Mouse (Mus musculus) CD4-positive, CD25-positive, alpha-beta regulatory T cell, adult 4 months (primary cell): ENCODE data around the gene Rgl2. TPM values are rescaled to one million over a fixed set of nuclear protein-coding genes. Genes with fewer than 3 reads are reported as not detected.
"Not testable (repeated sequence)": the region's sequence is repeated elsewhere in the genome, so short reads cannot be mapped to it uniquely, and the experiment has no call there.

Experiments
- ATAC-seq: one replicate; pipeline ENCODE4 v1.8.0; 2017
- polyA plus RNA-seq, 2 experiments: library from polyadenylated mRNA; unstranded; fragments of 100-300 nt; shearing (Covaris generic); gene quantifications; one replicate each; pipeline ENCODE4 v1.2.1; 2017

Gene Rgl2
- polyA plus RNA-seq, 2 experiments from 2014 or later = 30.2 to 31.4 TPM

DNA sequence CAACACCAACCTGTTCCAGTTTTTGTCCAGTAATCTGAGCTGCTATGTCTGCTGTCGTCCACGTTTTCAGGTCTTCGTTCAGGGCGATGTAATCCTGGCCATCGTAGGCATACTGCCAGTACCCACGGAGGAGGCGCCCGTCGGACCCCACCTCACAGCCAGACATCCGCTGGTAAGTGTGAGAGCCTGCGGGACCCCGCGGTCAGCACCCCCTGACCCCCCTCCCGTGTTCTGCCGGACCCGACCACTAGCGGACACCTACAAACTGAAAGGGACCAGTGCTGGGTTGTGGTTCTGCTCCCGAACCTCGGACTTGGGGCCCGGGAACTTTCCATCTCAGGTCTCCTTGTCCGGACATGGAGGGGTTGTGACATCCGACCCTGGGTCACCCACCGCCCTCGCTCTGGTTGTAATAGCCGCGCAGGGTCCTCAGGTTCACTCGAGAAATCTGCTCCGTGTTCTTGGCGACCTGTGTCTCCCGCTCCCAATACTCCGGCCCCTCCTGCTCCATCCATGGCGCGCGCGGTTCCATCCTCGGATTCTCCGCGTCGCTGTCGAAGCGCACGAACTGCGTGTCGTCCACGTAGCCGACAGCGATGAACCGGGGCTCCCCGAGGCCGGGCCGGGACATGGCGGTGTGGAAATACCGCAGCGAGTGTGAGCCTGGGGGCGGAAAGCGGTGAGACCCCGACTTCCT, 48.7 kb downstream of the Rgl2 start:
- no peak for ATAC-seq

DNA sequence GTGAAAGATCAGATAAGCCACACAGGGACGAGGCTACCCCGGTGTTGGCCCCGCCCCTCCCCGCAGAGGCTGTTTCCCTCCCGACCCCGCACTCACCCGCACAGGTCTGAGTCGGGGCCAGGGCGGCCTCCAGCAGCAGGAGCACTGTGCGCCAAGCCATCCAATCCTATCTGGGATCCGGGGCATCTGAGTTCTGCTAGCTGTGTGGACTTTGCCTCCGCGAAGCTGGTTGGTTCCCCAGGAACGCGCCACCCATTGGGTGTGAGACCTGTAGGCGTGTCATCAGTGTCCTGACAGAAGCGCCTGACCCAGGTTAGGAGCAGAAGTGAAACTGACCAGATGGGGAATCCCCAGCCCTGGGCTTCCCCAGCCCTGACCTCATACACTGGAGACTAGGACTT, 49.3 kb downstream of the Rgl2 start:
- ATAC-seq = peak; percentile 74

DNA sequence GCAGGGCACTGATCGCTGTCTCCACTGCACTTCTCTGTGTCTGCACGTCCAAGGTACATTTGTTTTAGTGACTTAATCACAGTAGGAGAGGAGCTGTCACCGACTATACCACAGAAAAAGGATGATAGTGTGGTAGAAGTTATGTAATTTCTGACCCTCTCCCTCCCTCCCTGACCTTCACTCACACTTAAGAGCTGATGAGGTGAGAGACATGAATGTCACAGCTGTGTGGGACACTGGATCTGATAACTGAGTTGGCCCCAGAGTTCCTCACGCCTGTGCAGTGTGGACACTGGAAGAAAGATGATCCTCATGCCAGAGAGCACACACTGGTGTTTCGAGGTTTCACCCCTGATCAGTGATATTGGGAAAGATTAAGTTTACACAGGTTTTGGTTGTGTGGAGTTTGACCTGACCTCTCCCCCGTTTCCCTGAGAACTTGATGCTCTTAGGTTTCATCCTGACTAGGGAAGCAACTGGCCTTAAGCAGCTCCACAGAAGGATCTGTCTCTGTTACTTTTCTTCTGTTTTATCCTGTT, 50.2 kb downstream of the Rgl2 start:
- no peak for ATAC-seq

DNA sequence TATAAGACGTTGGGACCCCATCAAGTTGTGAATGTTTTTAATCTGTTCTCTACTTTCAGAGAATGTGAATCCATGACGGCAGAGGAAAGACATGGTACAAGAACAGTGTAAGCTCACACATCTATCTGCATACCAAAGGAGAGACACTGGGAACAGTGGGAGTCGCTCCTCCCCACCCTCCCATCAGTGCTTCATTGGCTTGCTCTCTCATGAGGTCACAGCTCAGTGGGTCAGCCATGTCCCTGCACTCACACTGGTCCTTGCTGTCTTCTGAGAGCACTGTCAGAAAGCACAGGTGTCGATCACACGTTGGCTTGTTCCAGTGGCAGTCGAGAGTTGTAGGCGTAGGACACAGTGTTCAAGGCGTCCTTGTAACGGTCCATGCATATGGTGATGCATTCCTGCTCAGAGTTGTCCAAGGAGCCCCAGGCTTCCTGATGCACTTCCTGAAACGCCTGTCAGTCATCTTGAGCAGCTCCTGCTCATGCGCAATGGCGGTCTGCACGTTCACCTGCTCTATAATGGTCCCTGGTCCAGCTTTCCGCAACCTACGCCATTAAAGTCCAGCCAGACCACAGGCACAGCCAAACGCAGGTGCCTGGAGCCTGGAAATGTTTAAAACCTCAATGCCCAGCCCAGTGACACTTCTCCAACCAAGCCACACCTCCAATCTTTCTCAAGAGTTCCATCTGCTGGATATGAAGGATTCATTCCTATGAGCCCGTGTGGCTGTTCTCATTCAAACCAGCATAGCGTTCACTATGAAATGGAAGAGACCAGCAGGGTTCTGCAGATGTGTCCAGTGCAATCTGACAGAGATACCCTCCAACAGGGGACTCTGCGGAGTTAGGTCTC, 51.1 kb downstream of the Rgl2 start:
- no peak for ATAC-seq

DNA sequence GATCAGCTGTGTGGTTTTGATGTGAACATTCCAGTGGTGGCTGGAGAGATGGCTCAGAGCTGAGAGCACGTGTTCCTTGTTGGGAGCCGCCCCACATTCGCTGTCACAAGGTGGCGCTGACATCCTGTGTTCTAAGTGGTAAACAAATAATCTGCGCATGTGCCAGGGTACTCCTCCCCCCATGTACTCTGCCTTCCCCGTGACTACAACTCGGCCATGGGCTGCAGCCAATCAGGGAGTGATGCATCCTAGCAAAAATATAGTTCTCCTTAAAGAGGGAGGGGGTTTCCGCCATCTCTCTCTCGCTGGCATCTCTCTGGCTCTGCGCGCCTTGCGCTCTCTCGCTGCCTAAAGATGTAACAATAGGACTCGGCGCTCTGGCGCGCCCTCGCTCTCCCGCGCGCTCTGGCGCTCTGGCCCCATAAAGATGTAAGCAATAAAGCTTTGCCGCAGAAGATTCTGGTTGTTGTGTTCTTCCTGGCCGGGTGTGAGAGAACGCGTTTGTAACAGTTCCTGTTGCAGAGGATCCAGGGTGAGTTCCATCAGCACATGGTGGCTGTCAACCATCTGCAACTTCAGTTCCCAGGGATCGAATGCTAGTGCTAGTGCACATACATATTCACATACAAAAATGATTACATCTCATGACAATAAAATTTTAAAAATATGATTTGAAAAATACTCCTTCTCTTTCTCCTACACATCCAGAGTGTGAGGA, 52.0 kb downstream of the Rgl2 start:
- ATAC-seq = peak; percentile 77

DNA sequence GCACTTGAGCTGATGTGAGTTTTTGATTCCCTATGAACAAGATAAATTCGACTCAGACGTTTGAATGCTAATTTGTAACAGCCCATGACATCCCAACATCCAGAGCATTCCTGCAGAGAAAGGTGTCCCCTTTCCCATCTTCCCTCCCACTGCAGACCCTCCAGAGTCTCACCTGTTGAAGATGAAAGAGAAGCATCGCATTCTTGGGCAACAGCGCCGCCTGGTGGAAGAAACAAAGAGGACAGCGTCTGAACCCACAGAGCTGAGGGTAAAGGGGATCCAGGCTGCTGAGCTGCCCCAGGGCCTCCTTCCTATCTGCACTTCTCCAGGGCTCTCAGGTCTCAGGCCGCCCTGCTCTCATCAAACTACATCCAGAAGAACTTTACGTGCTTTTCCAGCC, 52.8 kb downstream of the Rgl2 start:
- not testable (repeated sequence) for ATAC-seq

Other genes starting within 250 kb of the Rgl2 start
- gene Hnrnpm, start 242.7 kb upstream of the Rgl2 start, polyA plus RNA-seq = 100 to 1,000 TPM; 297 to 326 TPM
- gene March2, start 210.9 kb upstream of the Rgl2 start, polyA plus RNA-seq = 10 to 100 TPM; 23.1 to 24.4 TPM
- 100 to 1,000 TPM; 257 to 400 TPM for gene Rab11b, start 169.0 kb upstream of the Rgl2 start, polyA plus RNA-seq
- 1 to 10 TPM; 4.4 to 6.1 TPM for gene Angptl4, start 147.7 kb upstream of the Rgl2 start, polyA plus RNA-seq
- 1 to 10 TPM; 6.3 to 8.9 TPM for gene Kank3, start 119.0 kb upstream of the Rgl2 start, polyA plus RNA-seq
- 1,000 to 10,000 TPM; 1,453 to 2,471 TPM for gene Rps28, start 105.0 kb upstream of the Rgl2 start, polyA plus RNA-seq
- gene Ndufa7, start 105.0 kb upstream of the Rgl2 start, polyA plus RNA-seq = 100 to 1,000 TPM; 377 to 404 TPM
- 10 to 100 TPM; 11.0 to 11.9 TPM for gene Cd320, start 86.5 kb upstream of the Rgl2 start, polyA plus RNA-seq
- gene Gm7029, start 55.7 kb upstream of the Rgl2 start, polyA plus RNA-seq = not detected
- gene Kifc1, start 38.9 kb upstream of the Rgl2 start, polyA plus RNA-seq = 1 to 10 TPM; 1.3 to 4.7 TPM
- 1 to 10 TPM; 2.0 to 3.1 TPM for gene Platr17, start 24.4 kb upstream of the Rgl2 start, polyA plus RNA-seq
- 100 to 1,000 TPM; 117 to 200 TPM for gene Daxx, start 20.1 kb upstream of the Rgl2 start, polyA plus RNA-seq
- gene Tapbp, start 13.6 kb upstream of the Rgl2 start, polyA plus RNA-seq = 100 to 1,000 TPM; 348 to 555 TPM
- gene Zbtb22, start 13.6 kb upstream of the Rgl2 start, polyA plus RNA-seq = 1 to 10 TPM; 3.6 to 3.8 TPM
- 100 to 1,000 TPM; 121 to 141 TPM for gene Pfdn6, start 10.8 kb downstream of the Rgl2 start, polyA plus RNA-seq
- gene Wdr46, start 11.1 kb downstream of the Rgl2 start, polyA plus RNA-seq = 10 to 100 TPM; 11.5 to 14.3 TPM
- gene B3galt4, start 21.9 kb downstream of the Rgl2 start, polyA plus RNA-seq = 10 to 100 TPM; 13.2 to 21.0 TPM
- gene Vps52, start 26.3 kb downstream of the Rgl2 start, polyA plus RNA-seq = 10 to 100 TPM; 27.4 to 47.4 TPM
- gene Rps18, start 26.5 kb downstream of the Rgl2 start, polyA plus RNA-seq = 1,000 to 10,000 TPM; 6,766 to 6,959 TPM
- gene H2-K1, start 70.8 kb downstream of the Rgl2 start, polyA plus RNA-seq = 1,000 to 10,000 TPM; 5,395 to 7,513 TPM
- gene Ring1, start 95.1 kb downstream of the Rgl2 start, polyA plus RNA-seq = 1 to 10 TPM; 2.2 to 2.3 TPM
- 10 to 100 TPM; 20.9 to 21.4 TPM for gene H2-Ke6, start 98.5 kb downstream of the Rgl2 start, polyA plus RNA-seq
- gene Slc39a7, start 102.1 kb downstream of the Rgl2 start, polyA plus RNA-seq = 10 to 100 TPM; 53.0 to 92.6 TPM
- 10 to 100 TPM; 11.2 to 12.5 TPM for gene Rxrb, start 102.3 kb downstream of the Rgl2 start, polyA plus RNA-seq
- gene Col11a2, start 109.9 kb downstream of the Rgl2 start, polyA plus RNA-seq = under 1 TPM; 0.15 to 0.42 TPM
- 10 to 100 TPM; 56.0 to 68.2 TPM for gene H2-Oa, start 162.8 kb downstream of the Rgl2 start, polyA plus RNA-seq
- 100 to 1,000 TPM; 144 to 205 TPM for gene H2-DMa, start 190.0 kb downstream of the Rgl2 start, polyA plus RNA-seq
- gene Brd2, start 193.1 kb downstream of the Rgl2 start, polyA plus RNA-seq = 100 to 1,000 TPM; 108 to 154 TPM
- gene H2-DMb2, start 213.8 kb downstream of the Rgl2 start, polyA plus RNA-seq = 10 to 100 TPM in 1 of 2 experiments, 1 to 10 TPM in 1; 3.7 to 27.1 TPM
- gene H2-DMb1, start 223.5 kb downstream of the Rgl2 start, polyA plus RNA-seq = 1 to 10 TPM; 3.4 to 6.2 TPM